8 mouse cellular contexts compared by ENCODE assay signal in the genomic region with DNA sequence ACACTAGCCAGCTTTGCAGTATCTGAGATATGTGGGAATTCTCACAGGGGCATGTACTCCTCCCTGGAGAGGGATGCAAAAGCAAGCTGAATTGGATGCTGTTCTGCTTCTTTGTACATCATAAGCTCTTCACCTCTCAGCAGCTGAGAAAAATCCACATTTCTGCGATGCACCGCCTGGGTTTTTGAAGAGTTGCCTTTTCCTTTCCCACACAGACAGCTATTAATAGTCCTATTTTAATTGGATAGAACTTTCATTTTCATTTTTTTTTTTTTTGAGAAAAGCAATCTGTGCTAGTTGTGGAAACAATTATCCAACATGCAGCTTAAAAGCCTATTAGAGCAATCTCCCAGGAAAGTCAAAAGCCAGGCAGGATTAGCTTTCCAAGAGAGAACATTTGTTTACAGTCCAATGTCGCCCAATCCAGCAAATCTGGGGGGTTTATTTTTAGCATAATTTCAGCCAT.
DNase-seq lines count a peak whose midpoint lies in the region; ATAC-seq and TF ChIP-seq lines count a peak whose summit lies in the region.

No protein-coding gene starts in this region.

- H3K9ac ChIP-seq in hindbrain, postnatal 0 days (replicated peaks; ENCODE audit: low read length) = no peak overlapping the region

- no peak overlapping the region for H3K4me3 ChIP-seq in hindbrain, postnatal 0 days (ENCODE audit: low read length)

- peak; percentile 7 to 26 for DNase-seq in cerebellum, postnatal 14 days
- DNase-seq in cerebellum, postnatal 25 days = no peak
- peak; percentile 87 for DNase-seq in brain, adult 2 months (ENCODE audit: low read depth, low spot score)
- peak; percentile 33 for DNase-seq in hindbrain, postnatal 0 days (ENCODE audit: low spot score)
- DNase-seq in left cerebral cortex, postnatal 14 days (ENCODE audit: low spot score in 2 of 2) = peak; percentile 70 to 90
- peak; percentile 57 to 60 for DNase-seq in right cerebral cortex, postnatal 36 days (ENCODE audit: low spot score in 2 of 2)
- no peak for DNase-seq in adrenal gland, adult 8-10 months

- H3K27ac ChIP-seq in hindbrain, postnatal 0 days = peak overlapping the region; percentile 66

- 0 out of 2 replicates have a peak, but pooled peaks cover 3% of the 10 kb centered on the region for H3K4me1 ChIP-seq in hindbrain, postnatal 0 days (ENCODE audit: insufficient read depth, low read length)

- no peak for TF ChIP-seq CTCF in hindbrain, postnatal 0 days (IDR thresholded peaks at IDR 0.05; ENCODE audit: low read depth)

- ATAC-seq in hindbrain, postnatal 0 days = peak; percentile 67; the same call in 1 of the 2 replicates
- no peak for ATAC-seq in erythroid progenitor cell, adult 5-6 weeks (replicated peaks; ENCODE audit: low FRiP score, poor library complexity, severe bottlenecking)

- H3K27me3 ChIP-seq in hindbrain, postnatal 0 days (ENCODE audit: insufficient read depth, low read length) = no peaks in the 10 kb centered on the region

- 29% methylated on average over 3 of the region's 3 CpGs for WGBS in hindbrain, postnatal 0 days

- no peaks in the 10 kb centered on the region for H3K9me3 ChIP-seq in hindbrain, postnatal 0 days (ENCODE audit: low read length)

- intact Hi-C loops in left cerebral cortex, postnatal 14 days (cut with DNase I) = no loop called here

- H3K36me3 ChIP-seq in hindbrain, postnatal 0 days (ENCODE audit: insufficient read depth, low read length) = no peaks in the 10 kb centered on the region

- no peak overlapping the region for H3K4me2 ChIP-seq in hindbrain, postnatal 0 days (ENCODE audit: low read depth, low read length)

Comparison
In these comparisons a context has a peak if more than half of its experiments do, and no peak if none do; other contexts are left out.
1. DNase-seq: peak in cerebellum, postnatal 14 days (2 of 2), brain, adult 2 months (single experiment), hindbrain, postnatal 0 days (single experiment), left cerebral cortex, postnatal 14 days (2 of 2) and right cerebral cortex, postnatal 36 days (2 of 2); none in cerebellum, postnatal 25 days (0 of 2) and adrenal gland, adult 8-10 months (single experiment).